In the genomic region with DNA sequence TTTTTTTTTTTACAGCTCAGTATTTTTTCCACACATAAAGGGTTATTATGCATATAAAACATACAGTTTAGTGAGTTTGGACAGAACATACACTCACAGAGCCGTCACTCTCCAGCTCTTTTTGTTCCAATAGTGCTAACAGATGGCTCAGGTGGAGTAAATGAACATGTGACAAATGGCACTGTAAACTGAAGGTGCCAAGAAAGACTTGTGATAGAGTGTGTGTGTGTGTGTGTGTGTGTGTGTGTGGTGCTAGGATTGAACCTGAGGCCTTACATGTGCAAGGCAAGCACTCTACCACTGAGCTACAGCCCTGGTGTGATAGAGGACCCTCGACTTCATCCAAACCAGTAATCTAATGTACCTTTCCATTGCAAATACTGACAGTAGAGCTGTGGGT, we compare ENCODE assay signal across 24 mouse cellular contexts.
A peak's percentile ranks its signal among the peaks of the same experiment; 100 is the strongest.
DNase-seq lines count a peak whose midpoint lies in the region; ATAC-seq lines count a peak whose summit lies in the region.
"Had no signal": no experiment of that assay in that cellular context is flagged by ENCODE, and none has a peak within 500 bp of the region (broad histone marks: within the 10 kb centered on the region; RNA-seq: fewer than 3 reads in every experiment).

No protein-coding gene starts in this region.

- no peak overlapping the region for H3K4me3 ChIP-seq in limb, embryonic 10.5 days
- H3K4me3 ChIP-seq in forebrain, embryonic 12.5 days (replicated peaks): no peak overlapping the region
- H3K4me3 ChIP-seq: embryonic facial prominence, embryonic 12.5 days; gastrocnemius, adult 2 months; heart, embryonic 10.5 days; hindbrain, embryonic 12.5 days had no signal

- intact Hi-C loops in left cerebral cortex, postnatal 36 days (cut with DNase I): no loop called here

- H3K9ac ChIP-seq in forebrain, embryonic 12.5 days: no peak overlapping the region
- H3K9ac ChIP-seq: embryonic facial prominence, embryonic 12.5 days; hindbrain, embryonic 12.5 days had no signal

- no peaks in the 10 kb centered on the region for H3K36me3 ChIP-seq in limb, embryonic 10.5 days
- H3K36me3 ChIP-seq in forebrain, embryonic 12.5 days (replicated peaks): no peaks in the 10 kb centered on the region
- H3K36me3 ChIP-seq: embryonic facial prominence, embryonic 12.5 days; hindbrain, embryonic 12.5 days had no signal

- H3K27me3 ChIP-seq in limb, embryonic 10.5 days (ENCODE audit: low read depth, poor library complexity, severe bottlenecking): peaks cover 30% of the 10 kb centered on the region; the same call in 1 of the 2 replicates
- H3K27me3 ChIP-seq in forebrain, embryonic 12.5 days: no peaks in the 10 kb centered on the region
- H3K27me3 ChIP-seq: embryonic facial prominence, embryonic 12.5 days; hindbrain, embryonic 12.5 days had no signal

- H3K27ac ChIP-seq in limb, embryonic 10.5 days: peak overlapping the region; percentile 72
- H3K27ac ChIP-seq in forebrain, embryonic 12.5 days: no peak overlapping the region
- H3K27ac ChIP-seq: embryonic facial prominence, embryonic 12.5 days; gastrocnemius, adult 2 months; heart, embryonic 10.5 days; hindbrain, embryonic 12.5 days had no signal

- no peaks in the 10 kb centered on the region for H3K9me3 ChIP-seq in limb, embryonic 10.5 days (replicated peaks)
- H3K9me3 ChIP-seq in forebrain, embryonic 12.5 days: no peaks in the 10 kb centered on the region
- H3K9me3 ChIP-seq: embryonic facial prominence, embryonic 12.5 days; G1E; heart, embryonic 10.5 days; hindbrain, embryonic 12.5 days had no signal

- 81% methylated on average over 2 of the region's 2 CpGs for WGBS in limb, embryonic 10.5 days
- WGBS in forebrain, embryonic 12.5 days: 80% methylated on average over 2 of the region's 2 CpGs

- H3K4me2 ChIP-seq in forebrain, embryonic 12.5 days: no peak overlapping the region
- H3K4me2 ChIP-seq: embryonic facial prominence, embryonic 12.5 days; hindbrain, embryonic 12.5 days had no signal

- H3K4me1 ChIP-seq in limb, embryonic 10.5 days: peaks cover 49% of the 10 kb centered on the region
- H3K4me1 ChIP-seq in forebrain, embryonic 12.5 days: no peaks in the 10 kb centered on the region

- ATAC-seq in cerebellum, adult (ENCODE audit: insufficient number of reproducible peaks, low FRiP score, low TSS enrichment): no peak
- no peak for ATAC-seq in forebrain, embryonic 12.5 days (ENCODE audit: low FRiP score)
- ATAC-seq: CD4-positive, CD25-positive, alpha-beta regulatory T cell, adult 4 months; hindbrain, embryonic 16.5 days; inflammation-experienced regulatory T-cells, adult 6 months; intestine, postnatal 0 days had no signal

- peak; percentile 16 for DNase-seq in cerebellum, adult 11 months
- DNase-seq in brain, adult 2 months (ENCODE audit: low read depth, low spot score): peak; percentile 59
- DNase-seq in cerebellum, postnatal 14 days: peak; percentile 42 to 43
- no peak for DNase-seq in limb, embryonic 10.5 days (ENCODE audit: low spot score)
- DNase-seq in left cerebral cortex, postnatal 36 days (ENCODE audit: low spot score in 2 of 2): no peak
- DNase-seq in heart, adult 8-10 months (ENCODE audit: low spot score): no peak
- DNase-seq: adrenal gland, adult 8-10 months; adrenal gland, postnatal 36 days; B cell, adult 2 months; embryo, embryonic 11 days; gastrocnemius, adult 2 months; gastrocnemius, postnatal 25 days; heart, postnatal 10 days; heart, postnatal 4 days had no signal

Comparison
In these comparisons a context has a peak if more than half of its experiments do, and no peak if none do; other contexts are left out.
1. DNase-seq: peak in cerebellum, adult 11 months (single experiment), brain, adult 2 months (single experiment) and cerebellum, postnatal 14 days (2 of 2); none in limb, embryonic 10.5 days (single experiment), left cerebral cortex, postnatal 36 days (0 of 2) and heart, adult 8-10 months (single experiment).